In genomic region chr4:125932036-125932756, GRCm38 (mm10) we compare ENCODE assay signal across 12 mouse cellular contexts.
DNase-seq lines count a peak whose midpoint lies in the region; ATAC-seq lines count a peak whose summit lies in the region.
"Had no signal": no experiment of that assay in that cellular context is flagged by ENCODE, and none has a peak within 500 bp of the region (broad histone marks: within the 10 kb centered on the region; RNA-seq: fewer than 3 reads in every experiment).

No protein-coding gene starts in this region.

- no peaks in the 10 kb centered on the region for H3K9me3 ChIP-seq in midbrain, embryonic 10.5 days (replicated peaks)
- no peaks in the 10 kb centered on the region for H3K9me3 ChIP-seq in midbrain, embryonic 11.5 days (ENCODE audit: control insufficient read depth, low read length)
- H3K9me3 ChIP-seq in forebrain, embryonic 13.5 days (replicated peaks), result no peaks in the 10 kb centered on the region

- H3K4me3 ChIP-seq in midbrain, embryonic 10.5 days, result no peak overlapping the region
- H3K4me3 ChIP-seq in midbrain, embryonic 11.5 days (ENCODE audit: low read depth, low read length), result no peak overlapping the region
- H3K4me3 ChIP-seq in forebrain, embryonic 13.5 days, result no peak overlapping the region
- H3K4me3 ChIP-seq: megakaryocyte, embryonic 14.5 days had no signal

- 82% methylated on average over 22 of the region's 22 CpGs for WGBS in midbrain, embryonic 10.5 days
- 67% methylated on average over 22 of the region's 22 CpGs for WGBS in midbrain, embryonic 11.5 days
- WGBS in forebrain, embryonic 13.5 days, result 36% methylated on average over 22 of the region's 22 CpGs

- no peak overlapping the region for H3K9ac ChIP-seq in midbrain, embryonic 11.5 days (ENCODE audit: low read length)
- no peak overlapping the region for H3K9ac ChIP-seq in forebrain, embryonic 13.5 days
- H3K9ac ChIP-seq: liver, embryonic 14.5 days had no signal

- H3K4me2 ChIP-seq in midbrain, embryonic 11.5 days, result no peak overlapping the region
- H3K4me2 ChIP-seq in forebrain, embryonic 13.5 days, result peak overlapping the region; percentile 15; the same call in 1 of the 2 replicates

- H3K27ac ChIP-seq in midbrain, embryonic 10.5 days (replicated peaks), result 0 out of 2 replicates have a peak overlapping the region, but pooled peaks have one; percentile 33
- H3K27ac ChIP-seq in midbrain, embryonic 11.5 days (ENCODE audit: low read depth, low read length), result no peak overlapping the region; the same call in 1 of the 2 replicates
- peak overlapping the region; percentile 67 for H3K27ac ChIP-seq in forebrain, embryonic 13.5 days
- H3K27ac ChIP-seq: liver, embryonic 14.5 days had no signal

- H3K4me1 ChIP-seq in midbrain, embryonic 10.5 days, result peaks cover 42% of the 10 kb centered on the region
- no peaks in the 10 kb centered on the region for H3K4me1 ChIP-seq in midbrain, embryonic 11.5 days (ENCODE audit: control insufficient read depth, insufficient read depth, low read length)
- peaks cover 27% of the 10 kb centered on the region for H3K4me1 ChIP-seq in forebrain, embryonic 13.5 days
- H3K4me1 ChIP-seq: megakaryocyte, embryonic 14.5 days had no signal

- no peaks in the 10 kb centered on the region for H3K36me3 ChIP-seq in midbrain, embryonic 10.5 days
- no peaks in the 10 kb centered on the region for H3K36me3 ChIP-seq in midbrain, embryonic 11.5 days (ENCODE audit: control insufficient read depth, insufficient read depth, low read length)
- H3K36me3 ChIP-seq in forebrain, embryonic 13.5 days (ENCODE audit: poor library complexity, severe bottlenecking), result no peaks in the 10 kb centered on the region

- DNase-seq in midbrain, embryonic 10.5 days (ENCODE audit: low spot score), result no peak
- no peak for DNase-seq in midbrain, embryonic 11.5 days (ENCODE audit: low spot score, missing footprints)
- DNase-seq in mesoderm, embryonic 11.5 days (ENCODE audit: low read depth, low spot score), result peak; percentile 36
- no peak for DNase-seq in ovary, postnatal 14 days (ENCODE audit: low spot score)
- DNase-seq in lung, adult 18-20 months, result no peak
- no peak for DNase-seq in adrenal gland, adult 8-10 months
- DNase-seq: kidney, postnatal 10 days; thymus, postnatal 25 days had no signal

- no peak for ATAC-seq in midbrain, embryonic 11.5 days (ENCODE audit: low FRiP score)
- peak; percentile 50; the same call in 1 of the 2 replicates for ATAC-seq in forebrain, embryonic 13.5 days
- ATAC-seq: activated CD4-positive, CD25-positive, alpha-beta regulatory T cell, adult 4 months had no signal

- peaks cover 34% of the 10 kb centered on the region for H3K27me3 ChIP-seq in midbrain, embryonic 10.5 days (ENCODE audit: low read depth, poor library complexity, severe bottlenecking)
- H3K27me3 ChIP-seq in midbrain, embryonic 11.5 days (ENCODE audit: control insufficient read depth, insufficient read depth, low read length), result no peaks in the 10 kb centered on the region
- H3K27me3 ChIP-seq in forebrain, embryonic 13.5 days, result peaks cover 25% of the 10 kb centered on the region
